Mouse (Mus musculus): ENCODE measurements at regions not wholly inside any gene's neighbourhood (a gene's known extent, or its start where the extent isn't known, plus 50 kb on each side); places are given as distances from the start of the nearest gene placed in this dataset.

GRCm38 (mm10) chr7:71749886-71750285, 398.6 kb upstream of the Gm10295 start:
- no peak overlapping the region for H3K4me3 ChIP-seq

GRCm38 (mm10) chr7:71746118-71746897, 395.0 kb upstream of the Gm10295 start:
- H3K36me3 ChIP-seq (replicated peaks): no peaks in the 10 kb centered on the region
- H3K4me3 ChIP-seq: no peak overlapping the region
- no peak overlapping the region for H3K27ac ChIP-seq
- H3K4me1 ChIP-seq: no peaks in the 10 kb centered on the region
- no peak for DNase-seq (ENCODE audit: extremely low spot score, low spot score)
- no peaks in the 10 kb centered on the region for H3K9me3 ChIP-seq
- WGBS: 85% methylated on average over 7 of the region's 7 CpGs
- peaks cover 5% of the 10 kb centered on the region; the same call in 1 of the 2 replicates for H3K27me3 ChIP-seq (ENCODE audit: poor library complexity, severe bottlenecking)

More at GRCm38 (mm10) chr7:71749886-71750285, 398.6 kb upstream of the Gm10295 start:
- H3K27ac ChIP-seq: no peak overlapping the region
- H3K4me1 ChIP-seq: no peaks in the 10 kb centered on the region
- peaks cover 5% of the 10 kb centered on the region; the same call in 1 of the 2 replicates for H3K27me3 ChIP-seq (ENCODE audit: poor library complexity, severe bottlenecking)
- DNase-seq (ENCODE audit: extremely low spot score, low spot score): no peak
- no peaks in the 10 kb centered on the region for H3K9me3 ChIP-seq
- no peaks in the 10 kb centered on the region for H3K36me3 ChIP-seq (replicated peaks)
- WGBS: 70% methylated on average over 5 of the region's 5 CpGs

- H3K4me3 ChIP-seq: no peak overlapping the region
- no peaks in the 10 kb centered on the region for H3K36me3 ChIP-seq (replicated peaks)
- H3K9me3 ChIP-seq: no peaks in the 10 kb centered on the region
- no peaks in the 10 kb centered on the region for H3K27me3 ChIP-seq (ENCODE audit: poor library complexity, severe bottlenecking)
- no peak for DNase-seq (ENCODE audit: extremely low spot score, low spot score)
- H3K27ac ChIP-seq: no peak overlapping the region
- no peaks in the 10 kb centered on the region for H3K4me1 ChIP-seq
These were observed 377.2 kb upstream of the Gm10295 start for GRCm38 (mm10) chr7:71728509-71728908.

GRCm38 (mm10) chr7:71708209-71708608, 356.9 kb upstream of the Gm10295 start:
- Histone ChIP-seq H3K36me3 (replicated peaks) (no peaks in the 10 kb centered on the region), H3K27ac (no peak overlapping the region), H3K4me3 (no peak overlapping the region), H3K27me3 (ENCODE audit: poor library complexity, severe bottlenecking) (peaks cover 36% of the 10 kb centered on the region), H3K4me1 (peaks cover 14% of the 10 kb centered on the region), H3K9me3 (no peaks in the 10 kb centered on the region)
- no peak for DNase-seq (ENCODE audit: extremely low spot score, low spot score)
- WGBS: 76% methylated on average over 4 of the region's 4 CpGs

GRCm38 (mm10) chr7:71706201-71706600, 354.9 kb upstream of the Gm10295 start:
- no peak for DNase-seq (ENCODE audit: extremely low spot score, low spot score)
- Histone ChIP-seq H3K4me3 (no peak overlapping the region), H3K27ac (0 out of 2 replicates have a peak overlapping the region, but pooled peaks have one; percentile 94), H3K4me1 (peaks cover 14% of the 10 kb centered on the region), H3K9me3 (no peaks in the 10 kb centered on the region), H3K27me3 (ENCODE audit: poor library complexity, severe bottlenecking) (peaks cover 42% of the 10 kb centered on the region), H3K36me3 (replicated peaks) (no peaks in the 10 kb centered on the region)
- WGBS: 56% methylated on average over 3 of the region's 3 CpGs

- Histone ChIP-seq H3K27ac (peak overlapping the region; percentile 94), H3K27me3 (ENCODE audit: poor library complexity, severe bottlenecking) (peaks cover 42% of the 10 kb centered on the region)
- under 1% methylated on average over 59 of the region's 59 CpGs for WGBS
These were observed 354.3 kb upstream of the Gm10295 start for GRCm38 (mm10) chr7:71705426-71706050.

GRCm38 (mm10) chr7:71704661-71705240, 353.5 kb upstream of the Gm10295 start:
- no peak for DNase-seq (ENCODE audit: extremely low spot score, low spot score)
- peaks cover 14% of the 10 kb centered on the region for H3K4me1 ChIP-seq
- H3K27me3 ChIP-seq (ENCODE audit: poor library complexity, severe bottlenecking): peaks cover 42% of the 10 kb centered on the region
- H3K9me3 ChIP-seq: no peaks in the 10 kb centered on the region
- H3K27ac ChIP-seq: peak overlapping the region; percentile 94
- no peaks in the 10 kb centered on the region for H3K36me3 ChIP-seq (replicated peaks)
- WGBS: 61% methylated on average over 4 of the region's 4 CpGs
- peak overlapping the region; percentile 67 for H3K4me3 ChIP-seq

More at GRCm38 (mm10) chr7:71705426-71706050, 354.3 kb upstream of the Gm10295 start:
- no peaks in the 10 kb centered on the region for H3K9me3 ChIP-seq
- DNase-seq (ENCODE audit: extremely low spot score, low spot score): peak; percentile 66
- H3K4me1 ChIP-seq: peaks cover 14% of the 10 kb centered on the region
- no peaks in the 10 kb centered on the region for H3K36me3 ChIP-seq (replicated peaks)
- peak overlapping the region; percentile 67 for H3K4me3 ChIP-seq

All from forebrain, embryonic 10.5 days (tissue).